Mouse (Mus musculus): ENCODE data around the gene Crip2.

The Crip2 gene

GRCm38 (mm10) chr12:113131601-113132000 lies 8.4 kb upstream of the Crip2 start:
- no peak for DNase-seq

- DNase-seq = no peak
Observed at GRCm38 (mm10) chr12:113132567-113132966, 7.5 kb upstream of the Crip2 start.

- no peak for DNase-seq
Observed at GRCm38 (mm10) chr12:113133260-113133659, 6.8 kb upstream of the Crip2 start.

- no peak for DNase-seq
Observed at GRCm38 (mm10) chr12:113133861-113134403, 6.1 kb upstream of the Crip2 start.

- DNase-seq = no peak
Observed at GRCm38 (mm10) chr12:113134502-113134901, 5.5 kb upstream of the Crip2 start.

- DNase-seq = no peak
Observed at GRCm38 (mm10) chr12:113135401-113135800, 4.6 kb upstream of the Crip2 start.

- no peak for DNase-seq
Observed at GRCm38 (mm10) chr12:113136492-113137020, 3.5 kb upstream of the Crip2 start.

GRCm38 (mm10) chr12:113137260-113138213 lies 2.5 kb upstream of the Crip2 start:
- no peak for DNase-seq

- DNase-seq = no peak
Observed at GRCm38 (mm10) chr12:113138291-113138690, 1.7 kb upstream of the Crip2 start.

- DNase-seq = no peak
Observed at GRCm38 (mm10) chr12:113138901-113139864, 853 bp upstream of the Crip2 start.

GRCm38 (mm10) chr12:113140616-113141411 lies 778 bp downstream of the Crip2 start:
- DNase-seq = no peak

- DNase-seq = peak in 1 of 2 experiments; percentile 23
Observed at GRCm38 (mm10) chr12:113141531-113141973, 1.5 kb downstream of the Crip2 start.

GRCm38 (mm10) chr12:113142021-113142975 lies 2.3 kb downstream of the Crip2 start:
- DNase-seq = peak in 1 of 2 experiments; percentile 28

GRCm38 (mm10) chr12:113143164-113143563 lies 3.1 kb downstream of the Crip2 start:
- no peak for DNase-seq

GRCm38 (mm10) chr12:113144001-113144756 lies 4.1 kb downstream of the Crip2 start:
- DNase-seq = peak in 1 of 2 experiments; percentile 48

- no peak for DNase-seq
Observed at GRCm38 (mm10) chr12:113144886-113145285, 4.8 kb downstream of the Crip2 start.

- no peak for DNase-seq
Observed at GRCm38 (mm10) chr12:113145591-113145990, 5.6 kb downstream of the Crip2 start.

GRCm38 (mm10) chr12:113146112-113147057 lies 6.3 kb downstream of the Crip2 start, which contains the start of gene Crip1:
Crip1 (plus strand) TSS chr12:113146316.
- peak; percentile 85 to 89 for DNase-seq
